Mouse (Mus musculus): ENCODE results near the gene Pcgf5. TPM values are rescaled to one million over a fixed set of nuclear protein-coding genes. Genes with fewer than 3 reads are reported as not detected.
"Not testable (repeated sequence)": the region's sequence is repeated elsewhere in the genome, so short reads cannot be mapped to it uniquely, and the experiment has no call there.

Pcgf5 gene
- total RNA-seq, 1 experiment from 2014 or later, result 32.7 TPM

DNA sequence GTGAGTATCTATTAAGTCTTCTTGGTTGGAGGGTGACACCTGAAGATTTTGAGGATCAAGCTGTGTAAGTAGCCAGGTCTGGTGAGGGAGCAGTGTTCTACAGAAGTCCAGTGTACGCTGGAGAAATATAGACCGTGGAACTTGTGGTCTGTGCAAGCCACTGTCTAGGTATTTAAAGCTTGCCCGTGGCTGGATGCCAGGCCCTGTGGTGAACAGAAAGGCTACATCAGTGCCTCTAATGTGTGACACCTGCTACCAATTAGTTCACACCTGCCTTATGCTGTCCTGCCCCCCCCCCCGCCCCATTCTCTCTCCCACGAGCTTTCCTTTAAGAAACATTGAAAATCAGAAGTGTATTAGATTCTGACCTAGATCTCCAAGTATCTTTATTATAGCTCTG is 40.4 kb downstream of the Pcgf5 start:
- no peak for DNase-seq

DNA sequence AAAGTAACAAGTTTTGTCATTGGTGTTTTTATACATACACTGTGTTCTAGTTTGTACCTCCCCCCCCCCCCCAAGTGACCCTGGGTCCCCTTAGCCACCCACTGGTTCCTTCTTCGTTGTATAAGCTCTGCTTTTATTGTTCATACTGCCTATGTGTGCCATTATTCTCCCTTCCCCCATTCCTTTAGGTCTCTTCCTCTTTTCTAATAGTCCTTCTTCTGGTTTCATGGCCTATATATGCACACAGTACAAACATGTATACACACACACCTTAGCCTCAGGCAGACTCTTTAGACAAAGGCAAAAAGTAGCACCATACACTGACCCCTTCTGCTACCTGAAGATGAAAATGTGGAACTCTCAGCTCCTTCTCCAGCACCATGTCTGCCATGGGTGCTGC is 42.6 kb downstream of the Pcgf5 start:
- DNase-seq, result no peak

DNA sequence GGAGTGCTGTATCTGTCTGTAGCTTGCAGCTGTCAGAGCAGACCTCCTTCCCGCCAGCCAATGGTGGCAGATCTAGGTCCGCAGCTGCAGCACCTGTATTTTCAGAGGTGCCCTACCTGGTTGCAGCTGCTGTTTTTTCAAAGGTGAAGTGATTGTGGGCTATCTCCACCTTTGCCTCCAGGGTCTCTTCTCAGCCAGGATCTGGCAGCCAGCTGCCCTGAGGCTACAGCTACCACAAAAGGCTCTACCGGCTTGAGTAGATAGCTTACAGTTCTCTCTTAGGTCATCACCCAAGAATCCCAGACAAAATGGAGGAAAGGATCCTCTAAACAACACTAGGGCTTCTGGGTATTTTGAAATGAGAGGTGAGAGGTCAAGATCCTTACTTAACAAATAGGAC is 50.4 kb downstream of the Pcgf5 start:
- no peak for DNase-seq

DNA sequence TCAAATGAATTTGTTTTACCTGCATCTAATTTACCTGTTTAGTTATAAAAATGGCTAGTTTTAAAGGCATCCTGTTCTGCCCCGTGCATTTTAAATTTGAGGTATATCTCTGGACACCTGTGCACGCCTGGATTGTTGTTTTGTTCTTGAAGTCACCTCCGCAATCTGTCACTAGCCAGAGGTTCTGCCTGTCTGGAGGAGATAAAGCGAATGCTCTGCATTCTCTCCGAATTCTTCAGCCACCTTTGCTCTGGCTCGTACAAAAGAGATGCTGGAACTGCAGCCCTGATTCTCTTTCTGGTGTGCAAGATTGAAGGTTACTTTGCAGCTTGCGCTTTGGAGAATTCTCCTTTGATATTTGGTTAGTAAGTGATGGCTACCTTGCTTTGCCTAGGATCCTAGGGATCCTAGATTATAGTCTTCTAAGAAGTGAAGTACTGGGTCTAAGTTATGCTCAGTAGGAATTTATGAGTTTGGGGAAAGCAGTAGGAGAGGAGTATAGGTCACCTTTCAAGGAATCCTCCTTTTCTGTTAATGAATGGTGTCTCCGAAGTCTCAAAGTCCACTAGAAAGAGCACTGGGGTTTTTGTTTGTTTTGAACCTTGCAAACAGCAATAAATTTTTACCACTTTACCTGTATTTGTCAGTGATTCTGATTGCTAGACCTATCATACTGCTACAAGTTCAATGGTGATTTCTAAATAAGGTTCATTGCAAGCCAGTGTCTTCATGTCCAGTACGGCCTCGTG is 60.4 kb downstream of the Pcgf5 start:
- DNase-seq, result no peak

DNA sequence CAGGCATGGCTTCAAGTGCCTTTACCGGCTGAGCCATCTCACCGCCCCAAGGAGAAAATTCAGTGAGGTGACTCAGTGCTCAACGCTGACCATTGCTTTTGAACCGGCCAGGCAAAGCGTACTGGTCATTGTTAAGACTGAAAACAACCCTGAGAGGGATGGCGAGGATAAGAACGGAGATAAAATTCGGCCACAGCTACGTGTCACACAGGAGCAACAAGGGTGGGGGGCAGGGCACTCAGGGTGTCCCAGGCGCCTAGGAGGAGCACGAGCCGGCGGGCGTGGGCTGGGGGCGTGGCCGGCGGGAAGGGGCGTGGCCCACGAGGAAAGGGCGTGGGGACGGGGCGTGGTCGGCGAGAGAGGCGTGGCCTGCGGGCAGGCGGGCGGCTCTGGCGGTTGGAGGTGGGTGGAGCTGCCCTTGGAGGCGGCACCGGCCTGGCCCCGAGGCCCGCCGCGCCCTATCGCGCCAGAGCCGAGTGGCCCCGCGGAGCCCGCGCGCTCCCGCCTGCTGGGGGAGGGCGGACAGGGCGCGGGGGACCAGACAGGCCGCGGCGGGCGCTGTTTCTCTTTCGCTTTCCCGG is 61.3 kb downstream of the Pcgf5 start:
- DNase-seq, result peak; percentile 98

DNA sequence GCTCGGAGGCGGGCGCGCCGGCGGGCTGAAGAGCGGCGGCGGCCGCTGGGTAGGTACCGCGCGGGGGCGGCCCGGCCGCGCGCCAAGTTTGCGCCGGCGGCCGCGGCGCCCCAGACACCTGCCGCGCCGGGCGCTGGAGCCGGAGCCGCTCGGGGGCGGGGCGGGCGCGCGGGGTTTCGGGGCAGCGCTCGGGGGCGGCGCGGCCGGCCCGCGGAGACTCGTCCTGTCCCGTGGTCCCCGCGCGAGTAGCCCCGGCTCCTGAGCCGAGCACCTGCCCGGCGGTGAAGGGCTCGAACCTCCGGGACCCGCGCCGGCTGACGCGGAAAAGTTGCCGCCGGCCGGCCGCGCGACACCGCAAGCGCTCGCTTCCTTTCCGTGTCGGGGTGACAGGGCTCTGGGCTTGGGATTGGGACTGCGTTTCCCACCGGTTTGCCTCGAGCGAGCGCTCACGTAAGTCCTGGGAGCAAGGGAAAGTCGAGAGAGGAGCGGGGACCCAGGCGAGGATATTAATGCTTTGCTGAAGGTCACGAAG is 61.8 kb downstream of the Pcgf5 start:
- no peak for DNase-seq

DNA sequence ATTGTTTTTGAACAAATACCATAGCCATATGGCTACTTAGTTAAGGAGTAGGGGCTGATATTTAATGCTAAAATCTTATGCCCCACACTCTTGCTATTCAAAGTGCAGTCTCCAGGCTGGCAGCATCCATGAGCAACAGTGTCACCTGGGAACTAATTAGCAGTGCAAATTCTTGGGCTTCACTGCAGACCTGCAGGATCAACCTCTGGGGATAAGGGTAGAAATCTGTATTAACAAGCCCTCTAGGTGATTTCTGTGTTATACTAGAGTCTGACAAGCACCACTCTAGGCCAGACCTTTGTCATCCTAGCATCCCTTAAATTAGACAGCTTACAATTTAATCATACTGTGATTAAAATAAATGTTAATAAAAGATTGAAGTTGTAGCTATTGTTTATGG is 71.8 kb downstream of the Pcgf5 start:
- no peak for DNase-seq

DNA sequence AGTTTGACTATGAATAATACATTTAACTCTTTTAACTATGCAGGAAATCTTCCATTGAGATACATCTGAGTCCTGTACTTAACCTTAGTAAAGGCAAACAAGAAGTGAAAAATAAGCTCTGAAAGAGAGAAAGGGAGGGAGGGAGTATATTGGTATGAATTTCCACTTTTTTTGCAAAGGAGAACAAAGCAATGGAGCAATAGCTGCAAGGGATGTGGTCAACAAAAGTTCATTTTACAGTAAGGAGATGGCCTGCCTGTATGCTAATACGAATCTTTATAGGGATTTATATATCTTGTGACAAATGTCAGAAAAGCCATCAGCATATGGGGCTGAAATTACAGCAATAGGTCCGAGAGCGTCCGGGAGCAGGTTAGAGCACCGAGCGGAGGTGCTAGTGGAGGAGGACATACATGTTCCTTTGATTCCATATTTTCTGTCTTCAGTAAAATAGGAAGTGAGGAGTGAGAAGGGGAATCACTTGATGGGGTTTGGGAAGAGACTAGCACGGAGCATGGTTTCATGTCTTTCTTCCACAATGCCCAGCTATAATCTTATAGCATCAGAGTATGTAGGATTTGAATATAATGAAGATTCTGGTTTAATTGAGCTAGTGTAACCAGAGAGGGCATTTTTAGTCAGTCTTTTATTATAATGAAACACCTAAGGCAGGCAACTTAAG is 79.2 kb downstream of the Pcgf5 start:
- DNase-seq, result no peak

DNA sequence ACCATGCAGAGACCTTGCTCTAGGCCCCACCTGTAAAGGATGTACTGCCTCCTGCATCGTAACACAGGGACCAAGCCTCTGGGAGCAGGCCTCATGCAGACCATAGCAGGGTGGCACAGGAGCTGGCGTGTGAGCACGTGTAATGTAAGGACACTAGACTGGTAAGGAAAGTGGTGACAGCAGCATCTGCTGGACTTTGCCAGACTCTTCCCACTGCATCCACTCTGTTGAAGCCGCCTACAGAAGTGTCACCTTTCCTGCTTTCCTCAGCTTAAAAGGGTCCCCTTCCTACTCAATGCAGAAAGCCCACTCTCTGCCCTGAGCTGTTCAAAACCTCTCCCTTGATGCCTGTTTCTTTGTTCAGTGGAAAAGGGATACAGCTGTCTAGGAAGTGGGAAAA is 80.0 kb downstream of the Pcgf5 start:
- DNase-seq, result no peak

DNA sequence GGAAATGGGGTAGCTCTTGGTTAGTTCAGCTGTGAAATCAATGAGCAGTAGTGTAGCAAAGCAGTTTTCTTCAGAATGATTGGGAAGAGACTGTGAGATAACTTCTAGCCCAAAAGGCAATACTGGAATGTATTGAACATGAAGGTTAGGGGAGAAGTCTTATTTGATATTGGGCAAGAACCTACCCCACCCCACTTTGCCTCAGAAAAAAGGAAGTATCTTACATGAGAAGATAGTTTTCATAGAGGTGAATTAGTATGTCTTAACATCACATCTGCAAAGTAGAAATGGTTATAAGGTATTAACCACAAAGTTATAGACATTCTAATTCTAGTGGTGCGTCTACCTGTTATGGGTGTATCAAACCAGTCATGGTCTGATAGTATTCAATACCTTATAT is 81.2 kb downstream of the Pcgf5 start:
- no peak for DNase-seq

DNA sequence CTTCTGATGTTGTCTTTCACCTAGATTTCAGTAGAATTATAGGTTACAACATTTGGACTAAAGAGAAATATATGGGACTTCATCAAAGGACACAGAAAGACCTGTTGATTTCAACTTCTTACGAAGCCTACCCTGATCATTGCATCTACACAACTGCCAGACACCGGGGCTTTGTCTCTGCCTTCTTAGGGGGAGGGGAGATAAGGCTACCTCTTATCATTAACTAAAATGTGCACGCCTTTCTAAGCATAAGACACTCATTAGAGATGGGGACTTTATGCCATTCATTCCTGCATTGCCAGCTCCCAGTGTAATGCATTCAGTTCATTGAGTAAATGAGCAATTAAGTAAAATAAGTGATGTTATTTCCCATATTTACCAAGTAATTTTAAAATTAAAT is 85.1 kb downstream of the Pcgf5 start:
- no peak for DNase-seq

DNA sequence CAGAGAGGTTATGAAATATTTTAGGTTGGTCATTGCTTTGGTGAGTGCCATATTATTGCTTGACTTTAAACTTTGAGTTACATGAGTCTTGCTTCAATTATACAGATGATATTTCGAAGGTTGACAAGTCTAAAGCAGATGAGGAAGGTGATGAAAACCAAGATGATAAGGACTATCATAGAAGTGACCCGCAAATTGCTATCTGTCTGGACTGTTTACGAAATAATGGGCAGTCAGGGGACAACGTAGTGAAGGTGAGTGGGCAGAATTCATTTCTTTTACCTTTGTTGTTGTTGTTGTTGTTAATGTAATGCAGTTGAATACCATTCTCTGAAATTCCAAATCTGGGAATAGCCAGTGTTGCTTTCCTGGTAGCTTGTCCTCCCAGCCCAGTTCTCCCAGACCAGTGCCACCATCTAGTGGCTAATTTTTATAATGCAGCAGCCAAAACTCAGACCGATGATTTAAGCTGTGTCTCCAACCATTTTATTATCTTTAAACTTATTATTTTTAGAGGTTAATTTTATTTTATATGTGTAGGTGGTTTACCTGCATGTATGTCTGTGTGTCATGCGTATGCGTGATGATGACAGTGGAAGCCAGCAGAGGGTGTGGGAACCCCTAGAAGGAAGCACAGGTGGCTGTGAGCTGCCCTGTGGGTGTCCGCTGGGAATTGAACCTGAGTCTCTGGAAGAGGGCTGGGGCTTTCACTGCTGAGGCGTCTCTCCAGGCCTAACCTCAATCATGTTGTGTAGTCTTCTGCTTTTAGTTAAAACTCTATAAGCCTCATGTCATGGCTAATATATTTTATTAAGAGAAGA is 92.0 kb downstream of the Pcgf5 start:
- DNase-seq, result peak; percentile 38

DNA sequence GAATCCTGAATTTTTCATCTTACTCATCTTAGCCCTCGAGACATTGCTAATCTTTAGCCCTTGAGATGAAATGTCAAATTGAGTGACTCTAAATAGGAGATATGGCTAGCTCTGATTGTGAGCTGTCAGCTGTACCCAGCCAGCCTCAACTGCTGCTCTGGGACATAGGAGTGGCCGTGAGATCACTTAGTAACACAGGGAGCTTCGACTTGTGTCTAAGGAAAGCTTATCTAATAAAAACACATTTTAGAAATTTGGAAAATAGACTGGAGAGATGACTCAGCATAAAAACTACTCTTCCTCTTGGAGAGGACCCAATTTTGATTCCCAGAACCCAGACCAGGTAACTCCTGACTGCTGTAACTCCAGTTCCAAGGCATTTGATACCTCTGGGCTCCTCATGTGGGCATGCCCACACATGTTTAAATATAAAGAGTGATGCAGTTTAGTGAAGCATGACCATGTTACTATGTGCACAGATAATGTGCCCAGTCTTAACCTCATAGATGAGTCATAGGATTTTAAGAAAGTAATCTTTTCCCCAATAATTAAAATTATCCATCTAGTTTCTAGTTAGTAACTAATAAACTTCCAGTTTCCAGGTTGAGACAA is 103.0 kb downstream of the Pcgf5 start:
- DNase-seq, result no peak

DNA sequence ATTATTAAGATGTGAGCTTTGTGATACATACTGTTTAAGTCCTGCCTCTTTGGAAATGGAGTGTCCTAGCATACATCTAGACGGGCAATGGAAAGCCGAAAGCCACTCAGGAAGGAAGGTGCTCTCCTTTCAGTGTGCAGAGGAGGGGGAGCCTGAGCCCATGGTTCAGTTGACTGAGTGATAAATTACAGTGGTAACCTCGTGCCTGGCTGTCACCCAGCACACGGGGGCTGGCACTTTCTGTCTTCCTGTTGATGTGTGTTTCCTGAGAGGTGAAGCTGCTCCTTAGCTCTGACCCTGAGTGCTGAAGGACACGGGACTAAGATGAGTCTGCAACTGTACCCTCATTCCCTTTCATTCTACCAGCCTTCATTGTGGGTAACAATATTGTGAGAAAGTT is 103.6 kb downstream of the Pcgf5 start:
- DNase-seq, result no peak

DNA sequence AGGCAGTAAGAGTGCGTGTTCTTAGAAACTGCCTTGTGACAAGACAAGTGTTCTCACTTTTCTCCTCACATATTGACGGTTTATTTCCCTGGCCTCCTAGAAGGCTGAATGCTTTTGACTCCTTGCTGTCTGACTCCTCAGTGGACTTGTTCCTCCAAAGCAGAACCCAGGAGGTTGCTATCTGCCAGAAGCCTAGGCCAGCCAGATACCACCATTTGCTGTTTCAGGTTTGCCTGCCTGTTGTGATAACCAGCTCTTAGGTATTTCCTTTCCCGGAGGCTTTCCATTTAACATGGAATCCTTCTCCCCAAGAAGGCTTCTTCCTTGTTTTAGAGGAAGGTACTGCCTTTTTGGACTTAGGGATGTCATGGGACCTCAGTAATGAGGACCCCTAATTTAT is 104.1 kb downstream of the Pcgf5 start:
- not testable (repeated sequence) for DNase-seq

DNA sequence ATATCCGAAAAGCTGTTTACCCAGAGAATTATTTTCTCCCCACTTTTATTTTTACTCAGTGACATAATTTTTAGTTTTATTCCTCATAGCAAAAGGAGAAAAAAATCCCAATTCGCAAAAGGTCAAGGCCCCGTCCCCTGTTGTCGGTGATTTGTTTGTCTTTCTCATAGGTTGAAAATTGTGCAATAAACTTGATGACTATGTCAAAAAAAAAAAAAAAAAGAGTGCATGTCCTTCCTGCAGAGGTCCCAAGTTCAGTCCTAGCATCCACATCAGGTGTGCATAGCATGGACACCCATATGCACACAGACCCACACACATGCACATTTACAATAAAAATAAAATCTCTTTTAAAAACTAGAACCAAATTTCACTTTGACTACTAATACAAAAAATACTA is 105.3 kb downstream of the Pcgf5 start:
- no peak for DNase-seq

DNA sequence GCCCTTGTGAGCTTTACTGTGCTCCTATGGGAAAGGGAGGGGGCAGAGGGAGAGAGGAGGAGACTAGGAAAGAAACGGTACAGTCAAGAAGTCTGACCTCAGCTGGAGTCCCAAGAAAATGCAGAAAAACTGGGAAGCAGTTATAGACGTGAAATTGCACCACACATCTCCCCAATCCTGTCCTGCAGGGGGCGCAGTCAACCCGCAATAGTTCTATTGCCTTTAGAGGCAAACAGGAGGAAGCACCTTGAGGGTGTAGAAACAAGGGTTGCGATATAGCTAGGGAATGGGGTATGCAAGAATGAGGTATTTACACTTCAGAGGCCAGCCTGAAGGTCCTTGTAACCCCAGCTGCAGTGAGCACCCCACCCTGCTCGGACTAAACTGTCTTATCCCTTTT is 122.0 kb downstream of the Pcgf5 start:
- peak; percentile 86 for DNase-seq

DNA sequence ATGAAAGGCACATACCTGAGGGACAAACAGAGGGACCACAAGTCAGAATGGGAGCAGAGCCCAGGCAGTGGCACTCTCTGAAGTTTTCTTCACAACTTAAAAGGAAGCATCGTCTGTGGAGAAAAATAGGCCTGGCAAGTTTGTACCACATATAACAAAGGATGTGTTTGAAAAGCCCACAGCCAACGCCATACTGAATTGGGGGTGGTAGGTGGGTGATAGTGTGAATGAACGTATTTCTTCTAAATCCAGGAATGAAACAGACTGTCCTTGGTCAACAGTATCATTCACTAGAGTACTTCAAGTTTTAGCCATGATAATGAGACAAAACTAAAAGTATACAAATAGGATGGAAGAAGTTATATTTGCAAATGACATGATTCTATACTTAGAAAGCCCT is 123.2 kb downstream of the Pcgf5 start:
- no peak for DNase-seq

DNA sequence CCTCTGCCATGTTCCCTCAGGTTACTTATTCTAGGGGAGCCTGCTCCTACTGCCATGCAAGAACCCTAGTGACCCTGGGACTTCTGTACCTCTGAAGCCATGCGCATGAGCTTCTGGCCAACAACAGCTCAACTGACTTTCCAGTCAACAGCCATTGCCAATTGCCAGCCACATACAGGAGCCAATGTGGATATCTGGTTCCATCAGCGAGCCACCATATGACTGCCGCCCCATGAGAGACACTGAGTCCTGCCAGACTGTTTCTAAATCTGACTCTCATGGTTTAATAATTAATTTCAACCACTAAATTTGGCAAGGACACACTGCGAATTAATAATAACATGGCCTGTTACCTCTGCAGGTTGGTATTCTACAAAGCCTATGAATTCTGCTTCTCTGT is 128.5 kb downstream of the Pcgf5 start:
- no peak for DNase-seq

DNA sequence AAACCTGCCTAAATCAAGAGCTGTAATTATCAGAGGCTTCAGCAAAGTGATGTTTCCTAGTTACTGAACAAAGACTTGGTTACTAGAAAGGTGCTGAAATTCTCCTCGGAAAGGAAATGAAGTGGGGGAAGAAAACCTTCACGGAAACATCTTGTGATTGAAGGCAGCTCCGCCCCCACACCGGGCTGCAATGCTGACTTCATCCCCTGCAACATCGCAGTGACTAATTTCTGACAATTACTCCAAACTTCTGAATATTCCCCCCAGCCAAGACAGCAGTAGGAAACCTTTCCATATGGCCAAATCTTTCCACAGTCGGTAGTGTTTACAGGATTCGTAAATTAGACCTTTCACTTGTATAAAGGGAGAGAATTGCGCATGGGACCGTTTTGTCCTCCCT is 129.0 kb downstream of the Pcgf5 start:
- peak; percentile 33 for DNase-seq

DNA sequence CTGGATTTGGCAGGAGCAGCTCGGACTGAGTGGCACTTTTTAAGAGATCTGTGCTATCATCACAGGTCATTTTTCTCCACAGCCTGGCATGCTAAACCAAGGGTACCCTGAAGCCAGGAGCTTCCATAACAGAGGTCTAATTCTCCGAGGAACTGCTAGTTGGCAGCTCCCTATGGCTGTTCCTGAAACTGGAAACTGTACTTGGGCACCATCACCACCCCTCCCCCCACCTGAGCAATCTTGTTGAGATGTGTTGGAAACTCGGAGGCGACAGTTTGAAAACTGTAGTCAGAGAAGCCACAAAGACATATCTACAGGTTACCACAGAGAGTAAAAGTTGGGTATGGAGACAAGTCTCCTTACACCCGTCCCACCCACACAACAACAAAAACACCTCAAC is 129.6 kb downstream of the Pcgf5 start:
- DNase-seq, result no peak

DNA sequence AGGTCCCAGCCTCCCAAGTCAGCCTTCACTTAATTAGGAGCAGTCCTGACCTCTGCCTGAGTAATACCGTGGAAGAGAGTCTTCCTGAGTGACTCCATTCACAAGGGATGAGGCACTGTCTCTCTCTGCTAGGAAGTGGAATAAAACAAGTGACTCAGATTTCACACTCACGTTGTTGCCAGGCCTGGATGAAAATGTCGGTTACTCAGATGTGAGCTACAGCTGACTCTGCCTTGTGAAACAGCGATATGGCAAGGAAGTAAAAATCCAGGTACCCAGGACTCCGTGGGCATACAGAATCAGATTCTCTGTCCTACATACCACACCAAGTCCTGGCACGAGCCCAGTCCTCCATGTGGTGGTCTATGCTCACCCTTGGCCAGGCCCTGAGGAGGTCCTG is 142.8 kb downstream of the Pcgf5 start:
- DNase-seq, result peak; percentile 6

Measured in adrenal gland, postnatal 25 days (tissue).